Mouse (Mus musculus) kidney, embryonic 15.5 days (tissue): ENCODE results near the gene Gprc5d. TPM values are rescaled to one million over a fixed set of nuclear protein-coding genes. Genes with fewer than 3 reads are reported as not detected.

ENCODE experiments used
- ATAC-seq: fragments of 200-750 bp; cut with Nextera tagmentation; replicated peaks from 2 replicates; pipeline ENCODE4 v1.8.0; 2017; ENCODE audit warnings: moderate TSS enrichment; ENCODE audit not compliant: low FRiP score
- H3K27ac ChIP-seq: fragments of 300-500 bp; sonication (generic); 2 replicates; pipeline ENCODE4 v1.5.1; 2015; ENCODE audit warnings: mild to moderate bottlenecking, inconsistent platforms
- H3K27me3 ChIP-seq: fragments of 300-500 bp; sonication (generic); 2 replicates; pipeline ENCODE4 v1.6.1; 2015; ENCODE audit warnings: inconsistent platforms
- H3K36me3 ChIP-seq: fragments of 300-500 bp; sonication (generic); 2 replicates; pipeline ENCODE4 v1.6.1; 2015; ENCODE audit warnings: inconsistent platforms
- H3K4me1 ChIP-seq: fragments of 300-500 bp; sonication (generic); 2 replicates; pipeline ENCODE4 v1.6.1; 2015; ENCODE audit warnings: inconsistent platforms
- H3K4me2 ChIP-seq: fragments of 300-500 bp; sonication (generic); 2 replicates; pipeline ENCODE4 v1.6.1; 2015; ENCODE audit warnings: moderate library complexity, mild to moderate bottlenecking, inconsistent platforms
- H3K4me3 ChIP-seq: fragments of 300-500 bp; sonication (generic); replicated peaks from 2 replicates; pipeline ENCODE4 v1.5.1; 2015; ENCODE audit warnings: mild to moderate bottlenecking, inconsistent platforms
- H3K9ac ChIP-seq: fragments of 300-500 bp; sonication (generic); 2 replicates; pipeline ENCODE4 v1.6.1; 2015; ENCODE audit warnings: mild to moderate bottlenecking, inconsistent platforms
- H3K9me3 ChIP-seq: fragments of 300-500 bp; sonication (generic); replicated peaks from 2 replicates; pipeline ENCODE4 v1.6.1; 2016; ENCODE audit warnings: inconsistent platforms
- WGBS: fragments of 180-500 bp; shearing (Covaris S2); methylation state at CpG from one replicate; pipeline ENCODE4 v1.1.7; 2015; ENCODE audit warnings: mixed read lengths; 5-methylcytosine and 5-hydroxymethylcytosine counted together
- polyA plus RNA-seq: library from polyadenylated mRNA; unstranded; fragments of >200 nt; fragmentation: Nextera tagmentation; extraction: Ambion mirVana; gene quantifications from 2 replicates; pipeline ENCODE4 v1.2.1, GENCODE M21; 2015

Gprc5d gene
- polyA plus RNA-seq, 1 experiment from 2014 or later, result not detected

DNA sequence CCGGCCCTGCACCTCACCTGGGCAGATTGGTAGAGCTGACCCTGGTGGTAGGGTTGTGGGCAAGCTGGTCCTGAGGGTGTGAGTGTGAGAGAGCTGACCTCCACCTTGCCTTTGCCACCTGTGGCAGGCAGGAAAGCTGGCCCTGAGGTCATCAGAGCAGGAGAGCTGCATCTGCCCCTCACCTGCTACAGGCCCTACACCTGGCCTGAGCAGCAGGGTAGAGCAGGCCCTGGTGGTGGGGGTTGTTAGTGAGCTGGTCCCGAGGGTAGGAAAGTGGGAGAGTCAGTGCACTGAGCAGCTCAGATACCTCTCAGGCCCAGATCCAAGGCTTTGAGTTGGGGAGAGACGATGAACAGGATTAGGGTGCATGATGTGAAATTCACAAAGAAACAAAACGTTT is 31.6 kb upstream of the Gprc5d start:
- H3K27me3 ChIP-seq, result no peaks in the 10 kb centered on the region
- H3K9ac ChIP-seq, result no peak overlapping the region
- H3K9me3 ChIP-seq, result no peaks in the 10 kb centered on the region
- H3K4me1 ChIP-seq, result no peaks in the 10 kb centered on the region
- ATAC-seq, result 0 out of 2 replicates have a peak, but pooled peaks have one; percentile 27
- no peak overlapping the region for H3K27ac ChIP-seq
- no peak overlapping the region for H3K4me3 ChIP-seq
- H3K36me3 ChIP-seq, result peaks cover 10% of the 10 kb centered on the region; the same call in 1 of the 2 replicates
- WGBS, result 73% methylated on average over 4 of the region's 4 CpGs
- H3K4me2 ChIP-seq, result no peak overlapping the region

DNA sequence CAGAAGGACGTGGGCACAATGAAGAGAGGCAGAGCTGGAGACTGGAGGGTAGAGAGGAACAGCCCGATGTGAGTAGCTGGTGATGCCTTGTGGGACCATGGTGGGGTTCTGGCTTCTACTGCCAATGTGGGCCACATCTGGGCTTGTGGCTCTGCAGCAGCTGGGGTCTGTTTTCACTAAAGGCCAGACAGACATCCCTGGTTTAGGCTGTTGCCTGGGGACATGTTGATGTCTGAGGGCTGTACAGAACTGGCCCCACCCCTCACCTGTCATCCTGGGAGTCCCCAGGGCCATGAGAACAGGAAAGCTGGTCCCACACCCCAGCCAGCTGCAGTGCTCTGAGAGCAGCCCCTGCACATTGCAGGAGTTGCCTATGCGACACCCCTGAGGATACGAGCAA is 31.1 kb upstream of the Gprc5d start:
- ATAC-seq, result no peak
- Histone ChIP-seq H3K9me3 (no peaks in the 10 kb centered on the region), H3K4me2 (no peak overlapping the region), H3K27ac (no peak overlapping the region), H3K27me3 (no peaks in the 10 kb centered on the region), H3K9ac (no peak overlapping the region), H3K4me3 (no peak overlapping the region), H3K36me3 (peaks cover 10% of the 10 kb centered on the region; the same call in 1 of the 2 replicates), H3K4me1 (no peaks in the 10 kb centered on the region)
- WGBS, result 82% methylated on average over 4 of the region's 4 CpGs

DNA sequence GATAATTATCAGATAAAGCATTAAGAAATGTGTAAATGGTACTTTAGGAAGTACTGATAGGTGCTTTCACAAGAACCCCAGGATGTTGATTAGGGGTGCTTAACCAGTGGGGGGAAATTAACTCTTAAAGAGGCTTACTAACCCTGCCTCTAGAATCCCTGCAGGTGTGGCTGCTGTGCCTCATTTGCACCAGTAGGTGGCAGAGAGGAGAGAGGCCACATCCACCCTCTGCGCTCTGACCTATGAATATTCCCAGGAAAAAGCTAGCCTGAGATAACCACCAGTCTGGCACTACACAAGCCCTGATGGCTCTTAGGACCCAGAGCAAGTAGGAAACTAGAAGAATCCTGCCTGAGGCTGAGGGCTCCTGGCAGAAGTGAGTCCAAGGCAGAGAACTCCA is 30.4 kb upstream of the Gprc5d start:
- H3K36me3 ChIP-seq, result peaks cover 10% of the 10 kb centered on the region; the same call in 1 of the 2 replicates
- ATAC-seq, result 0 out of 2 replicates have a peak, but pooled peaks have one; percentile 16
- no peaks in the 10 kb centered on the region for H3K9me3 ChIP-seq
- H3K27ac ChIP-seq, result no peak overlapping the region
- H3K9ac ChIP-seq, result no peak overlapping the region
- H3K4me3 ChIP-seq, result no peak overlapping the region
- no peaks in the 10 kb centered on the region for H3K4me1 ChIP-seq
- no peaks in the 10 kb centered on the region for H3K27me3 ChIP-seq
- WGBS, result 43% methylated on average over 1 of the region's 1 CpGs
- no peak overlapping the region for H3K4me2 ChIP-seq

DNA sequence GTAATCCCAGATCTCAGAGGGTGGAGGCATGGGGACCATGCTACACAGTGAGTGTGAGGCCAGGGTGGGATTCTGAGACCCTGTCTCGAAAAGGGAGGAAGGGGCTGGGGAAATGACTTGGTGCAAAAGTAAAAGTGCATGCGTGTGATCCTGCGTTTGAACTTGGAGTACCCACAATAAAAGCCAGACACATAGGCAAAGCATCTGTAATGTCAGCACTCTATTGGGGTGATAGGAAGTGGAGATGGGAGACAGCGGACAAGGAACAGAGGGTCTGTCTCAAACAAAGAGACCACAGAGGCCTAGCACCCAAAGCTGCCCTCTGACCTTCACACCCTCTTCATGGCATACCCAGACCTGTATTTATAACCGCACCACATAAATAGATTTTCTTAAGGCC is 27.9 kb upstream of the Gprc5d start:
- Histone ChIP-seq H3K27ac (no peak overlapping the region), H3K36me3 (no peaks in the 10 kb centered on the region), H3K4me3 (no peak overlapping the region), H3K4me2 (no peak overlapping the region), H3K27me3 (no peaks in the 10 kb centered on the region), H3K9ac (no peak overlapping the region), H3K4me1 (peaks cover 8% of the 10 kb centered on the region), H3K9me3 (no peaks in the 10 kb centered on the region)
- ATAC-seq, result no peak
- 85% methylated on average over 5 of the region's 5 CpGs for WGBS

DNA sequence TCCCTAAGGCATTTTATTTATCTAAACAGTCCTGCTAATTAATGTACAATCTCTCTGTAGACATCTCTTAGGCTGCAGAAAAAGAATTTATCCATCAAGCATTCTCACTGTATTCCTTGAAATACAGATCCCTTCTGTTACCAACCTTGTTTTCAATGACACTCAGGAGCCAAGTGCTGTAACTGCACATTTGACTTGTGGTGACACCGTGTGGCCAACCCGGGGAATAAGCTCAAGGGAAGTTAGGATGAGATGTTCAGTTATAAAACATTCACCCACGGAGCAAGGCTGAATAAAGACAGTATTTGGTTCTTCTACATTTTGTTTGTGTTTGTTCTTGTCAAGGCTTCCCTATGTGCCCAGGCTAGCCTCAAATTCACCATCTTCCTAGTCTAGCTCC is 26.4 kb upstream of the Gprc5d start:
- Histone ChIP-seq H3K9me3 (no peaks in the 10 kb centered on the region), H3K9ac (no peak overlapping the region), H3K4me2 (no peak overlapping the region), H3K27me3 (no peaks in the 10 kb centered on the region), H3K4me1 (peaks cover 8% of the 10 kb centered on the region), H3K4me3 (no peak overlapping the region), H3K36me3 (no peaks in the 10 kb centered on the region), H3K27ac (no peak overlapping the region)
- WGBS, result 2% methylated on average over 3 of the region's 3 CpGs
- ATAC-seq, result no peak

DNA sequence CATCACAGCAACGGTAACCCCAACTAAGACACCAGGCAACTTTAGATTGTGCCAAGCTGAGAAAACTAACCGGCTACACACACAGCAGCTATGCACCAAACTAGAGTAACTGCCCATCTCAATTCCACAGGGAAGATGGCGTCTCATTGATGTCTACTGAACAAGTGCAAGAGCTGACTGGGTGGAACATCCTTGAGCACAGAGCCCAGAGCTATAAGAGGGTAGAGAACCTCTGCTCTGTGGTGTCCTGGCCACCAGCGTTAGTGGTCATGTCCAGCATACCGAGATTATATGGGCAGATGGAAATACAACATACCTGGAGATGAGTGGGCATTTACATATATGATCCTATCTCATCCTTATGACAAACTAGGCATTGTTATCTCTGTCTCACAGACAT is 25.1 kb upstream of the Gprc5d start:
- no peaks in the 10 kb centered on the region for H3K9me3 ChIP-seq
- H3K4me1 ChIP-seq, result peaks cover 19% of the 10 kb centered on the region
- H3K4me3 ChIP-seq, result no peak overlapping the region
- no peak for ATAC-seq
- H3K9ac ChIP-seq, result no peak overlapping the region
- no peaks in the 10 kb centered on the region for H3K27me3 ChIP-seq
- no peaks in the 10 kb centered on the region for H3K36me3 ChIP-seq
- no peak overlapping the region for H3K27ac ChIP-seq
- no peak overlapping the region for H3K4me2 ChIP-seq
- 90% methylated on average over 5 of the region's 5 CpGs for WGBS

DNA sequence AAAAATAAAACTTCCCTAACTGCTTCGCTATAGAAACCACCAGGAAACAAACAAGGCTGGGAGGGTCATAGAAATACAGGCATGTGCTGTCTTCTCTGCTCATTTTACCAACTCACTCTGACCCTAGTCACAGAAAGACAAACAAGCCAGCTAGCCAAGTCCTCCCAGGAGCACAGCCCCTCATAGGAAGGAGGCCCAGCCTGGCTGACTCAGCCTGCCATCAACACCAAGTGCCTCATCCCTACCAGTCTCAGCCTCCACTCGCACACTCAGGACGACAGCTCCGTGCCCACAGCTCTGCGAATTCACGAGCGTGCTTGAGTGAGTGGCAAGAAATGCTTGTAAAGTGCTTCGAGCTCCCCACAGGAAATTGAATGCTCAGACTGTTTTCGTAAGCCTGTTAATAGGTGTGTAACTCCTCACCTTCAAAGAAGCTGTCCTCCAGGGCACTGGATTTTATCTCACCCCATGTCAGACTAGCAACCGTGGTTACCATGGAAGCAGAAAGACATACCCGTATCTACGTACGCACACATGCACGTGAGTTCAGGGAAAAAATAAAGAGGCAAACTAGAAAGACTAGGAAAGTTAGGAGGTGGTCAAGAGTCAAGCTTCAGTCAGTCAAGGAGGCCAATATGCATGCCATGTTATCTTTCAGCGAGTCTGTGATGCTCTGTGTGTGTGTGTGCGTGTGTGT is 23.5 kb upstream of the Gprc5d start:
- 41% methylated on average over 16 of the region's 16 CpGs for WGBS
- H3K4me3 ChIP-seq, result no peak overlapping the region
- H3K9me3 ChIP-seq, result no peaks in the 10 kb centered on the region
- H3K9ac ChIP-seq, result no peak overlapping the region
- no peaks in the 10 kb centered on the region for H3K27me3 ChIP-seq
- no peak overlapping the region for H3K4me2 ChIP-seq
- ATAC-seq, result no peak
- H3K27ac ChIP-seq, result no peak overlapping the region
- no peaks in the 10 kb centered on the region for H3K36me3 ChIP-seq
- peaks cover 32% of the 10 kb centered on the region for H3K4me1 ChIP-seq

- Histone ChIP-seq H3K4me2 (peak overlapping the region; percentile 36), H3K27ac (no peak overlapping the region), H3K9ac (no peak overlapping the region), H3K4me3 (no peak overlapping the region), H3K9me3 (no peaks in the 10 kb centered on the region), H3K36me3 (no peaks in the 10 kb centered on the region), H3K4me1 (peaks cover 39% of the 10 kb centered on the region), H3K27me3 (no peaks in the 10 kb centered on the region)
- no peak for ATAC-seq
- 24% methylated on average over 14 of the region's 14 CpGs for WGBS
These were observed 20.7 kb upstream of the Gprc5d start for GRCm38 (mm10) chr6:135138746-135139145.

DNA sequence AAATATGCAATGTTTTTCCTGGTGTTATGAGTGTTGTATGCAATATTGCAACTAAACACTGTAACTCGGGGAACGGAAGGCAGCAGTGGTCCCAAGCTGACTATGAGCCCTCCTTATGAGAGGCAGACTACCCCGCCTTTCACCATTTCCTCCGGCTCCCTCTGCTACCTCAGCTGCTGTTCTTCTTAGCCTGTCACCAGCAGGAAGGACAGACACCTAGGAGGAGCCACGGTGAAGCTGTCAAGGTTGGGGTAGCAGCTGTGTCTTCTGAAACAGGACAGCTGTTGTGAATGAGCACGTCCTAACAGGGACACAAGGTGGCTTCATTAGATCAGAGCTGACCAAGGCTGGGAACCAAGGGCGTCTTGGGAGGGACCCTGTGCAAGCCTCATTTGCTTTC is 20.1 kb upstream of the Gprc5d start:
- WGBS, result 35% methylated on average over 7 of the region's 7 CpGs
- Histone ChIP-seq H3K9me3 (no peaks in the 10 kb centered on the region), H3K36me3 (no peaks in the 10 kb centered on the region), H3K9ac (no peak overlapping the region), H3K27ac (no peak overlapping the region), H3K27me3 (no peaks in the 10 kb centered on the region), H3K4me1 (peaks cover 39% of the 10 kb centered on the region), H3K4me3 (no peak overlapping the region), H3K4me2 (peak overlapping the region; percentile 36)
- ATAC-seq, result peak; percentile 72

GRCm38 (mm10) chr6:135137736-135138135 is 19.7 kb upstream of the Gprc5d start:
- no peak overlapping the region for H3K4me3 ChIP-seq
- peaks cover 39% of the 10 kb centered on the region for H3K4me1 ChIP-seq
- no peak overlapping the region for H3K27ac ChIP-seq
- H3K27me3 ChIP-seq, result no peaks in the 10 kb centered on the region
- H3K36me3 ChIP-seq, result no peaks in the 10 kb centered on the region
- H3K9me3 ChIP-seq, result no peaks in the 10 kb centered on the region
- WGBS, result 68% methylated on average over 9 of the region's 9 CpGs
- ATAC-seq, result no peak
- H3K4me2 ChIP-seq, result no peak overlapping the region
- H3K9ac ChIP-seq, result no peak overlapping the region

- H3K4me3 ChIP-seq, result no peak overlapping the region
- ATAC-seq, result peak; percentile 44; the same call in 1 of the 2 replicates
- H3K4me2 ChIP-seq, result no peak overlapping the region
- H3K27me3 ChIP-seq, result no peaks in the 10 kb centered on the region
- no peak overlapping the region for H3K9ac ChIP-seq
- H3K27ac ChIP-seq, result peak overlapping the region; percentile 45; the same call in 1 of the 2 replicates
- 27% methylated on average over 11 of the region's 11 CpGs for WGBS
- no peaks in the 10 kb centered on the region for H3K9me3 ChIP-seq
- H3K4me1 ChIP-seq, result peaks cover 36% of the 10 kb centered on the region
- H3K36me3 ChIP-seq, result no peaks in the 10 kb centered on the region
These were observed 18.5 kb upstream of the Gprc5d start for GRCm38 (mm10) chr6:135136439-135137161.

- Histone ChIP-seq H3K4me3 (no peak overlapping the region), H3K4me1 (peaks cover 31% of the 10 kb centered on the region), H3K27me3 (no peaks in the 10 kb centered on the region), H3K9me3 (no peaks in the 10 kb centered on the region), H3K9ac (no peak overlapping the region), H3K27ac (no peak overlapping the region), H3K36me3 (no peaks in the 10 kb centered on the region), H3K4me2 (no peak overlapping the region)
- WGBS, result 81% methylated on average over 4 of the region's 4 CpGs
- no peak for ATAC-seq
These were observed 17.7 kb upstream of the Gprc5d start for GRCm38 (mm10) chr6:135135735-135136134.
